Mouse (Mus musculus) hindbrain, embryonic 10.5 days (tissue): ENCODE results near the gene Cst10. TPM values are rescaled to one million over a fixed set of nuclear protein-coding genes. Genes with fewer than 3 reads are reported as not detected.
A peak's percentile ranks its signal among the peaks of the same experiment; 100 is the strongest.

Experiments used
- DNase-seq: peaks from one replicate; pipeline ENCODE4 v3.0.0-alpha.2; 2017; ENCODE audit warnings: low spot score
- H3K27ac ChIP-seq: fragments of 300-500 bp; sonication (generic); 2 replicates; pipeline ENCODE4 v1.5.1; 2016; ENCODE audit warnings: mild to moderate bottlenecking, moderate library complexity
- H3K27me3 ChIP-seq: fragments of 300-500 bp; sonication (generic); 2 replicates; pipeline ENCODE4 v1.6.1; 2016; ENCODE audit warnings: mild to moderate bottlenecking; ENCODE audit not compliant: poor library complexity, insufficient read depth, severe bottlenecking
- H3K36me3 ChIP-seq: fragments of 300-500 bp; sonication (generic); 2 replicates; pipeline ENCODE4 v1.6.1; 2016; ENCODE audit warnings: mild to moderate bottlenecking, moderate library complexity
- H3K4me1 ChIP-seq: fragments of 300-500 bp; sonication (generic); replicated peaks from 2 replicates; pipeline ENCODE4 v1.6.1; 2016; ENCODE audit warnings: mild to moderate bottlenecking
- H3K4me3 ChIP-seq: fragments of 300-500 bp; sonication (generic); 2 replicates; pipeline ENCODE4 v1.5.1; 2016; ENCODE audit warnings: mild to moderate bottlenecking, moderate library complexity
- H3K9me3 ChIP-seq: fragments of 300-500 bp; sonication (generic); 2 replicates; pipeline ENCODE4 v1.6.1; 2016; ENCODE audit warnings: mild to moderate bottlenecking, moderate library complexity
- whole genome bisulfite sequencing: fragments of 180-500 bp; shearing (Covaris S2); methylation state at CpG from one replicate; pipeline ENCODE4 v1.1.7; 2016; 5-methylcytosine and 5-hydroxymethylcytosine counted together
- polyA plus RNA-seq: library from polyadenylated mRNA; unstranded; fragments of >200 nt; fragmentation: Nextera tagmentation; extraction: Ambion mirVana; gene quantifications from 2 replicates; pipeline ENCODE4 v1.2.1, GENCODE M21; 2016

Gene Cst10
- polyA plus RNA-seq: not detected in 2 replicates

- no peaks in the 10 kb centered on the region for H3K27me3 ChIP-seq
- no peak within 1 kb of the TSS for H3K4me3 ChIP-seq
- H3K36me3 ChIP-seq: no peaks in the 10 kb centered on the region
- H3K4me1 ChIP-seq: no peaks in the 10 kb centered on the region
- no peaks in the 10 kb centered on the region for H3K9me3 ChIP-seq
- H3K27ac ChIP-seq: no peak within 1 kb of the TSS
- 81% methylated on average over 1 of the region's 1 CpGs for WGBS
- no peak for DNase-seq
These were observed at the start of gene Cst10 for GRCm38 (mm10) chr2:149404757-149405156. TSS of gene Cst10 (plus strand) at chr2:149405057.

DNA sequence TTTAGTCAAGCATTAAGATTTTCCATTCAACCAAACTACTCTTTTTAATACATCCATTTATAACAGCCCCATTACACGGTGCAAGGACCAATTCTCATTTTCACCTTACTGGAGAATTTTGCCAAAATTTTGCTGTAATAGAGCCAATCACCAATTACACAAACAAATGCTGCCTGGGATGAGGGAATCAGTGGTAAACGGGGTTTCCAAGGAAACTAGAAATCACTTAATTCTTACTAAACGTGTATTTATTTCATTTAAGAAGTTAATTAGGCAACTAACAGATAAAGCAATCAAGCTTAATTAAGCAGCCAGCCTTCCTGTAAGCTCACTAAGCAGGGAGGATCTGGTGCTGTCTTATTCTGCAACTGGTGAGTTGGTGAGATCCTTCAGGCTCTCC lies 11.9 kb upstream of the Cst10 start:
- Histone ChIP-seq H3K4me1 (no peaks in the 10 kb centered on the region), H3K27ac (no peak overlapping the region), H3K36me3 (no peaks in the 10 kb centered on the region), H3K27me3 (no peaks in the 10 kb centered on the region), H3K4me3 (no peak overlapping the region), H3K9me3 (0 out of 2 replicates have a peak, but pooled peaks cover 3% of the 10 kb centered on the region)
- no peak for DNase-seq
- WGBS: 67% methylated on average over 3 of the region's 3 CpGs

DNA sequence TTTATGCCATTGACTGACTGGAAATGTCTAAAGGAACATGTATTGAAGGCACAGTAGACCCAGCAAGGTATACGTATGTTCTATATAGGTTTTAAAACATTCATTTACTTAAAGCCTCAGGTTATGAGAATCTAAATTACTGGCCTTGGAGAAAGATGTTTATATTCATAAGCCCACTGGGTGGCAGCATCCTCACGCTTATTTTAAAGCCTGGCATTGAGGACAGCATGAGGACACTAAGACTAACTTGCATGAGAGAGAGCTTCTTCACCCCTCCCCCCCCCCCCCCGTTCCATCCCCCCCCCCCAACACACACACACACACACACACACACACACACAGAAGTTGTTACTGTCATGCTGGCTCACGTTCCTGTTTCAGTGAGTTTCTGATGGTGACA lies 17.7 kb downstream of the Cst10 start:
- H3K27me3 ChIP-seq: no peaks in the 10 kb centered on the region
- H3K4me1 ChIP-seq: no peaks in the 10 kb centered on the region
- DNase-seq: peak; percentile 24
- H3K36me3 ChIP-seq: no peaks in the 10 kb centered on the region
- no peaks in the 10 kb centered on the region for H3K9me3 ChIP-seq
- WGBS: 44% methylated on average over 3 of the region's 4 CpGs
- no peak overlapping the region for H3K4me3 ChIP-seq
- H3K27ac ChIP-seq: no peak overlapping the region
